Mouse (Mus musculus) natural killer cell, adult 2 months (primary cell): ENCODE measurements around the gene Fahd1.

Source experiments
- DNase-seq, 2 experiments: peaks; one replicate each; pipeline ENCODE4 v3.0.0; 2022; ENCODE audit warnings: low spot score in 2 of 2

The Fahd1 gene

DNA sequence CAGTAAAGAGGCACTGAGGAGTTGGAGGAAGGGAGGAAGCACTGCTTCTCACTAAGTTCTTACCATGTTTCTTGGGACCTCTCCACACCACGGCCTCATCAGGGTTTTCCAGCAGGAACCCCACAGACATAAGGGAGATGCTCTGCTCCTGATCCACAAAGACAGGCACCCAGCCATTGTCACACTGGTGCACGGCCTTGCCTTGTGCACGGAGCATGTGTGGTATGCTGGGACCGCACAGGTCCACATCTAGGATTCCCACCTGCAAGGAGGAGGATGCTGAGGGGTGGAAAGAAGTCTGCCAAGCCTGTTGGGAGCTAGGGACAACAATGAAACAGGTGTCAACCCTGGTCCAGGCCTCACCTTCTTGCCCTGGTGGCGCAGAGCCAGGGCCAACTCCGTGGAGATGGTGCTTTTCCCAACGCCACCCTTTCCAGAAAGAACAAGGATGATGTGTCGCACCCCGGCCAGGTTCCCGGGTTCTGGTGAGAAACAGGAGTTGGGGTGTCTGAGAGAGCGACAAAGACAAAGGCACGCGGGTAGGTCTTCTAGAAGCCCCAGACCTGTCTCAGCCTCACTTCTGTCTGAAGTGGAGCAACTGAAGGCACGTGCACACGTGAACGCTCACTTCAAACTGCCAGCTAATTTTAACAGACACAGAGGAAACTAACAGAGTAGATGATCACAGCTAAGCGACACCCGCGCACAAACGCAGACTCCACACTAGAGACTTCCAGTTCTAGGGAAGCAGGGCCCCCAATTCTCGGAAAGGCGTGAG, 35.4 kb upstream of the Fahd1 start:
- DNase-seq = no peak

DNA sequence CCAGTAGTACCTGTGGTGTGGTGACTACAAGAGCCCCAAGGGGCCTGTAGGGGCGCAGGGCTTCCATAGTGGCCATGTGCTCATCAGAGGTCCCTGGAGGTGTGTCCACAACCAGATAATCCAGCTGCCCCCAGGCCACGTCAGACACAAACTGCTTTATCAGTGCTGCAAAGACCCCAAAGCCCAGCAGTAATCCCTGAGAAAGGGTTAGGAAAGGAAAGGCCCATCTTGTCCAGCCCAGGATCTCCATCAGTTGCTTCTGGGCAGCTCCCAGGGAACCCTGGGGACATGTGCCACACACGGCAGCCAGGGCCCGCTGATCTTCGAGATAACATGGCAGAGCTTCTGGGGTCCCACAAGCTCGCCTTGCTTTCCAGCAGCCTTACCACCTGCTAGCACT, 34.2 kb upstream of the Fahd1 start:
- DNase-seq = no peak

DNA sequence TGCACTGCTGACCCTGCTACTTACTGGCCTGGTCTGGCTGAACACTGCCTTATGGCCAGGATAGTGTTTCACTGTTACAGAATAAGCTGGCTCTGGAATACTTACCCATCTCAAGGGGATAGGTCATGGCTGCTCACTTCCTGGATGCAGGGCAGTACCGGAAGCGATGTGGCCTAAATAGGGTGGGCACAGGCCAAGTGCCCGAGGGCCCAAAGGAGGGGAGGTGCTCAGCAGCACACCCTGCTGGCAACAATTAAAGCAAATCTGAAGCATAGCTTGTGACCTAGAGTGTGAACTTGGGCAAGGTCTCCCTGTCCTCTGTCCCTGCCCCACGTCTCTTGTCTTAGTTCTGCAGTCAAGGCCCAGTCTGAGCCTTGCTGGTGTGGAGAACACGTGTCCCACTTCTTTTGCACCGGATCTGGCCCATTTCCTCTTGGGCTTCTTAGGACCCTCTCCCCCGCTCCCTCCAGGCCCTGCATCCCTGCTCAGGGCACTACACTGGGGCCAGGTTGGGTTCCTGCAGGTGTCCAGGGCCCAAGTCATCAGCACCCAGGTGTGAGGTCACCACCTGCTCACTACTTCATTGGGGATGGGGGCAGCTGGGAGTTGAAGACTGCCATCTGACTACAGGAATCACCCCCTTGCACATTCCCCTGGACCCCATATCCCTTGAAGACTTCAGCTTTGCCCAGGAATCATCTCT, 31.7 kb upstream of the Fahd1 start:
- peak; percentile 49 to 51 for DNase-seq

DNA sequence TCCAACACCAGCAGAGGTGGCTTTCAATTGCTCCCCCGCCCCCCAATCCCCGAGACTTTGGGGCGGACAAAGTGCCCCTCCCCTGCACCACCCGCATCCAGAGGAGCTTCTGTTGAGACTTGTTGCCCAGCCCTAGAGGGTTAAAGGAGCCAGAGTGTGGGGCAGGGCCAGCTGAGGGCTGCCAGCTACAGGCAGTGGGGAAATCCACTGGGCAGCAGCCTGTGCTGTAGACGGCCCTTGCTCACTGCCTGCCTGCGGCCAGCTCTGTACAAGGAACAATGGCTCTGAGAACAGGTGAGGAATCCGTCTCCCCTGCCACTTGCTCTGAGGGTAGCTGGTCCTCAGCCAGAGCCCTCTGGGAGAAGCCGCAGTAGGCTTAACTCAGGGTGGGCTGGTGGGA, 28.4 kb upstream of the Fahd1 start:
- no peak for DNase-seq

DNA sequence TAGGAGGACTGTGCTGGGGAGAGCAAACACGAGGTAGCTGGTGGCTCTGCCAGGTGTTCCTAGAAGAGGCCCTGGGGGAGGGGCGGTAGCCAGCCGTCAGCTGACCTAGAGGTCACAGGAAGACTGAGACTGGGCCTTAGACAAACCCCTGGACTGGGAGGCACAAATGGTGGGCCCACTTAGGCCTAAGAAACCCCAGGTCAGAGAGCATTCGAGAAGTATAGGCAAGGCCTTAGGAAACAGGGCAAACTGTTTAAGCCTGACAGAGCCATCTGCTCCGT, 27.9 kb upstream of the Fahd1 start:
- no peak for DNase-seq

DNA sequence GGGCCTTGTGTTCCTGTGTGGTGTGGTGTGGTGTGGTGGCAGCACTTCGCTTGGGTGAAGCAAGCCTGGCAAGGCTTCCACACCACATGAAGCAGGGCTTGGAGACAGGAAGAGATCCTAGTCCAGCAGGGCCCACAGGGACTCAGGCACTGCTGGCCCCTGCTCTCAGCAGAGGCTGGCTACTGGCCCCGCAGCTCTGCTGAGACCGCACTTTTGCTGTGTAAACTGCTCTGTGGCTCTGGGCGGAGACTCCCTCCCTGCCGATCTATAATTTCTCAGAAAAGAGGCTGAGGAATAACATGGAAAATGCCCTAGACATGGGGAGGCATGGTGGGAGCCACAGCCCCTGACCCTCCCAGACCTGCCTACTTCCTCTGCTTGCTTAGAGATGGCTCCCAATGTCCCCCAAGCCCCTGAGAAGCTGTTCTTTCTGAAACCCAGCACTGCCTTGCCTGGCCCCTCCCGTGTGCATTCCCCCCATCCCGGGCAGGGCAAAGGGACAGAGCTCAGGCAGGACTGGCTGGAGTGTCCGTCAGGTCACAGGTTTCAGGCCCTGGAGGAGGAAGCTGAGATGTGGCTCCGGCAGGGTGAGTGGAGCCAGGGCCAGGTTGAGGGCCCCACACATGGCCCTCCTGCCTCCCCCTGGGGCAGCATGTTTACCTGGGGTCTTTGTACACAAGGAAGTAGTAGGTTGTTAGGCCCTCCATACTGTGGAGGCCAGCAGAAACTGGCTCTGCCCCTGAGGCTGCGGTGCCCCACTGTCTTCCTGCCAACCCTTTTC, 27.4 kb upstream of the Fahd1 start:
- DNase-seq = no peak

DNA sequence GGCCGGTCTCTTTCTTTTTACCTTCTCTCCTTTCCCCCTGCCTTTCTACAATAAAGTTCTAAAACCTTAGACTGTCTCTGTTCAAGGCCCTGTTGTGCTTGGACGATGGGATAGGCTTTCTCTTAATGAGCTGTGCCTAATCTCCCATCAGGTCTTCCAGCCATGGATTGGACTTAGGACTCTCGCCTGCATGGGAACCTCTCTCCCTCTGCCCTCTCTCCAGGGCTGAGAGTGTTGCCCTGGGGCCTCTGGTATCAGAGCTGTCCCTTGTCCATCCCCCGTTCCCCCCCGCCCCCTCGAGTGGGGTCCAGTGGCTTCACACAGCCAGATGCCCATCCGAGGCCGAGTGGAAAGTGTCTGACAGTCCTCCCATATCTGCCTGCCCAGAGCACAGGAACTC, 24.8 kb upstream of the Fahd1 start:
- DNase-seq = no peak

DNA sequence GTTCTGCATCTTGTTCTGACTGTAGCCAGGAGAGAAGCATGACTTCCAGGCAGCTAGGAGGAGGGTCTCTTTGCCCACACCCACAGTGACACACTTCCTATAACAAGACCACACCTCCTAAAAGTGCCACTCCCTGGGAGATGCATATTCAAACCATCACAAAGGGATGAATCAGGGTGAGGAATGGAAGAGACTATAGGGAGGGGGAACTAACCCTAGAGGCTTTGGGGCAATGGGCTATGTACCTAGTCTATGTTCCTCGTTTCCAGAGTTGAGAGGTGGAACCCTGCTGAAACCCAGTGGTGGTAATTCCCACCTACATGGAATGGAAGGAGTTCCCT, 24.2 kb upstream of the Fahd1 start:
- no peak for DNase-seq

DNA sequence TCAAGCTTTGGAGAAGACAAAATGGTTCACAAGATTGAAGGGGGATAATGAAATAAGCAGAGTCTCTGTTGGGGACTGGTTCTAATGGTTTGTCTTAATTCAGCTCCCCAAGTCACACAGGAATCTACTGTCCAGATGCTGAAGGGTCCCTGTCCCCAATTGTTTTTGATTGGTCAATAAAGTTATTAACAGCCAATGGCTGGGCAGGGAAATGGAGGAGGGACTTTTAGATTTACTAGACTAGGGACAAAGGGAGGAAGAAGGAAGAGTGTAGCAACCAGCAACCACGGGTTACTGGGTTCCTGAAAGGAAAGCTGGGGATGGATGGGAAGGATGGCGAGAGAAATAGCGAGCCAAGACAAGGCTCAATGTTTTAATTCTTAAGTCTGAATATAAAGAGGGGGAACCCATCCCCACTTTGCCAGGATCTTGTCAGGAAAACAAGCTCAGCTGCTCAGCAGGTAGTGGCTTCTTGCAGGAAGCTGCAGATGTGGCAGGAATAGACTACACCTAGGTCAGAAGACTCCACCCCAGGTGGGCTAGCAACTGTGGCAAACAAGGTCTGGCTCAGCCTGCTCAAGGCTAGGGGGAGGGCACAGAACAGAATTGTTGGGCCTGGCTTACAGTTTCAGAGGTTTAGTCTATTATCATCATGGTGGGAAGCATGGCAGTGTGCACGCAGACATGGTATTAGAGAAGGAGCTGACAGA, 23.7 kb upstream of the Fahd1 start:
- DNase-seq = no peak

DNA sequence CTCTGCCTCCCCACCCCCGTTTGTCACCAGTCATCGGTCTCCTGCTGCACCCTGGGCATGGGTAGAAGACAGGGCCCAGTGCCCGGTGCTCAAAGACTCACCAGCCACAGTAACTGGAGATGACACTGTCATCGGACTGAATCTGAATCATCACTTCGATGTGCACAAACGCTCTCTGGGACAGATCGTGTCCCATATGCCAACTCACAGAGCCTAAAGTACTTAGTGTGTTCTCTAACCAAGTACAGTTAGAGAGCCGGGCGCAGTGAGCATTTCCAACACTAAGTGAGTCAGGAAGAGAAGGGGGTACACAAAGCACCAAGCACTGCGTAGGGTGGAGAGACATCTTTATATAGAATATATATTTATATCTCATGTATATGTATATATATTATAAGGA, 17.8 kb upstream of the Fahd1 start:
- DNase-seq = no peak

DNA sequence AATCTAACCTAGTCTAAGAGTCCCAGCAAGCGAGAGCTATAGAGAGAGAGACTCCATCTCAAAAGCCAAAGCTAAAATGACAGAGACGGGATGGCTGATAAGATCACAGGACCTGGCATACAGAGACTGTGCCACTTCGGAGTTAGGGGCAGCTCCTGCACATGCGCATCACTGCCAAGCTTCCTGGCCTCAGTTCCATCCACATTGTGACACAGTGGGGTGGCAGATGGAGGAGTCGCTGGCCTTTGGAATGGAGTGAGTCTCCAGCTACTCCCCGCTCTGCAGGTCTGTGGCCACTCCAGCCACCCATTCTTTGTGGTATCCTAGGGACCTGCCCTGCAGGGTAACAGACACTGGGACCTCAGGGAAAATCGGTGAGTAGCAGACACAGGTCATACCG, 15.6 kb upstream of the Fahd1 start, which contains the start of gene Igfals:
Gene Igfals (plus strand): TSS at position 222 of the 400 bp plus-strand sequence.
- DNase-seq = no peak

DNA sequence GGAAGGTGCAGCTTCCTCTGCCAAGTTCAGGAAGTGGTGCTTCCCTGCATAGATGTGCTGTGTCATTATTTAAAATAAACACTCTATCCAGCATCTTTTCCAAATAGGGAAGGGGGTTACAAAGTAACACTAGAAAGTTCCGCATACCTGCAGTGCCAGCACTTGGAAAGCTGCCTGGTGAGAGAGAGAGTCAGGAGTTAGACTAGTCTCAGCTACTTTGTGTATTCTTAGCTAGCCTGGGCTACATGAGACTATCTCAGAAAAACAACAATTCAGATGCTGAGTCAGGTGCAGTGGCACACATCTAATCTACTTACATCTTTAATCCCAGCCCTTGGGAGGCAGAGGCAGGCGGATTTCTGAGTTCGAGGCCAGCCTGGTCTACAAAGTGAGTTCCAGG, 11.6 kb upstream of the Fahd1 start:
- DNase-seq = no peak

DNA sequence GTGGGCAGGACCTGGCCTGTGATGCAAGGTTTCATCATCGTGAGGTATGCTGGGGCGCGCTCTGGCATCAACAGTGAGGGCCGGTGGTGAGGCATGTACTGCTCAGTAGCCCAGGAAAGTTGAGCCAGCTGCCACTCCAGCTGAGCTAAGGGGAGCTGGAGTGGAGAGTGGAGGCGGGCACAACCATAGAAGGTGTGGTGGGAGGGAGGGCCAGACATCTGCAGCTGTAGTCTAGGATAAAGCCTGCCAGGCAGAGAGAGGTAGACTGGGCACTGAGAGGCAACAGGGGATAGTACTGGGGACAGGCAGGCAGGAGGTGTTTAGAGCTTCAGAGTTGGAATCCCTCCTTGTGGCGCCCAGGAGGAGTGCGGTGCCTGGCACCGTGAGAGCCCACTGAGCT, 9.9 kb upstream of the Fahd1 start:
- no peak for DNase-seq

DNA sequence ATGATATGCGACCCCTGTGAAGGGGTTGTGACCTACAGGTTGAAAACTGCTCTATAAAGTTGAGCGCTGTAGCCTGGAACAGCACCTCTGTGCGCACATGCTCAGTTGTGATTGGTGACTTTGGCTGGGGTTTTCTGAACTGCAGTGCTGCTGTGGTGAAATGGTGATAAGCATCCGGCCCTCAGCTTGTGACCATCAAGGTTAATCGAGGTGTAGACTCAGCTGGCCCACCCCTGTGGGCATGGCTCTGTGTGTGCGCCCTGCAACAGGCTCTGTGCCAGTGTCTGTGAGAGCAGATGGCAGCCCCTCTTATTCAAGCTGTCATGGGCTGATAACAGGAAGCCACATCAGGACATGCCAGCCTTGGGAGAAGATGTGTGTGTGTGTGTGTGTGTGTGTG, 8.8 kb upstream of the Fahd1 start:
- DNase-seq = no peak

DNA sequence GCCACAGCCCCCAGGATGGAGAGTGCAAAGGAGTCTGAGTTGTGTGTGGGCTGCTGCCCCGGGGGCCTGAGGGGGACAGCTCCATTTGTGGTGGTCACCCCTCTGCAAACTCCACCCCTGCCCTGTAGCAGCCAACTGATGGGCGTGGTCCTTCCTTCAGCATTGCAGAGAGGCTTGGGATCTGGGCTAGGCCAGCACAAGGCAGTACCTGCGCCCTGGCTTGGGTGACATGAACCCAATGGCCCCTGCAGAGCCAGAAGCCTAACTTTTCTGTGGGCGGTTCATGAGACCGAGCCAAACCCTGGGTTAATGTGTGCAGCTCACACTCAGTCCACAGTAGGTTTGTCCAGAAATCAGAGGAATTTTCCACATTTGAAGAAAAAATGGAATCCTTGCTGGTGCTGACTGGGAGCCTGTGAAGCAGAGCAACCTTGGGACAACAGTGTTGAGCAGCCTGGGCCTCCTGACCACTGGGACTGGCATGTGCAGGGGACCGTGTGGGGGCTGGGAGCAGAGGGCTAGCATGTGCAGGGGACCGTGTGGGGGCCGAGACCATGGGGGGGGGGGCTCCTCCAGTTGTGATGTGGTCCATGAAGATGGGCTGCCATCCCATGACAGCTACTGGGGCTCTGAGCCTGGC, 7.8 kb upstream of the Fahd1 start:
- DNase-seq = no peak

DNA sequence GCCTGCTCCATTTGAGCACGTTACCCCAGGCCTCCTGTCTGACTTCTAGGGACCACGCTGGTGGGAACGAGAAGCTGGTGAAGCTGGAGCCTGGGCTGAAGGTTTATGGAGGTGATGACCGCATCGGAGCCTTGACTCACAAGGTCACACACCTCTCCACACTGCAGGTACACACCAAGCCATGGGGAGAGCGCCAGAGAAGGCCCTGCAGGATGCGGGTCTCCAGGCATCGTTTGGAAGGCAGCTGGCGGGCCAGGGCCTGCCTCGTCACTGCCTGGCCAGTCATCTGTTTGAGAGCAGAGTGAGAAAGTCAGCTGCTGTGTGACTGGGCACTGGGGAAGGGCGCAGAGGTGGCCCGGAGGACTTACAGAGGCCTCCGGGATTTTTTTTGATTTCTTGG, 6.4 kb upstream of the Fahd1 start:
- no peak for DNase-seq

DNA sequence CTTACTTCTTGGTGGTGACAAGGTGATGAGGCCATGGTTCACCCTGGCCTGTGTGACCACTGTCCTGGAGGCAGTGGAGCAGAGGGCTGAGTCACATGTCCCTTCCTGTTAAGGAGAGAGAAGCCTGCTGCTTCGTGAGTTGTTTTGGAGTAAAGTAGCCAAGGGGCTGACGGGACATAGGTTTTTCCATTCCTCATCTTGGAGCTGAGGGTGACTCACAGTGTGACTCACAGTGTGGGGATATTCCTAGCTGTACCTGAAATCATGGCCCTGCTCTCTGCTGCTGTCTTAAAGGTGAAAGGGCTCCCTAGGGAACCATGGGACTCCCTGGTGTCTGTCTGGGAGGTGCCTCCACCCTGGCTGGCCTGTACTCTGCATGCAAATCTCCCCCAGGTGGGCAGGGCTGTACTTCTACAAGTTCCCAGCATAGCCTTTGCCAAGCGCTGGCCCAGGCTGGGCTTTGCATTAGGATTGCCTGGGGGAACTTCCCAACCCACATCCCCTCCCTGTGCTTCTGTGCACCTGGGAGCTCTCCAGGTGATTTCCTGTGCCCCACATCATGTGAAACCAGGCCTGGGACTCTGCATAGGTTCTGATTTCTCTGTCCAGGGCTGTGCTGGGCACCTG, 5.8 kb upstream of the Fahd1 start:
- DNase-seq = no peak

DNA sequence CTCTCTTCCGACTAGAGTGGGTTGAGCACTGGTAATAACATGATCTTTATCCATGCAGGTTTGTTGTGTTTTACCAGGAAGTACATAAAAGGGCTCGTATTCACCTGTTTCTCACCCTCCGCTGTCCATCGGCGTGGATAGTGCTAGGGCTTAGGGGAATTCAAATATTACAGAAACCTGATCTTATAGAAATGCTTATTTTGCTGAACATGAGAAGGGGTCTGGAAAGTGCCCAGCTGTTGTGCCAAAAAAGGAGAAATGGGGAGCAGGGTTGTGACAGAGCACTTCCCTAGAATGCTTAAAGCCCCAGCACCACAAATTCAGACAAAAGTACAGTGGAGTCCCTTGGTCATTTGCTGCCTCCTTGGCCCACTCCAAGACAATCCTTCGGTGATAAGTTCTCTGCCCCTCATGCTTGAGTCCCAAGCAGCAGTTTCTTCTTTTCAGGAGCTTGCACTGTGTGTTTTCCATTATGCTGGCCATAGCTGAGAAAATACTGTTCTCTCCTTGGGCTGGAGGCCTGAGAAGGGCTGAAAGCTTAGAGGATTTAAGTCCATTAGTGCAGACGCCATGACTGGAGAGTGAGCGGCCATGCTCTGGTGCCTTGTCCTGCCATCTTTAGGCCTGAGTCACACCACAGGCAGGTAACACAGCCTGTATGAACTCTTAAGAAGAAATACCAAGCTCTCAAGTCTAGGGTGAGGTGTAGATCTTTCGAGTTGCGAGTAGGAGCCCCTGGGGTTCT, 1.4 kb upstream of the Fahd1 start:
- DNase-seq = no peak

DNA sequence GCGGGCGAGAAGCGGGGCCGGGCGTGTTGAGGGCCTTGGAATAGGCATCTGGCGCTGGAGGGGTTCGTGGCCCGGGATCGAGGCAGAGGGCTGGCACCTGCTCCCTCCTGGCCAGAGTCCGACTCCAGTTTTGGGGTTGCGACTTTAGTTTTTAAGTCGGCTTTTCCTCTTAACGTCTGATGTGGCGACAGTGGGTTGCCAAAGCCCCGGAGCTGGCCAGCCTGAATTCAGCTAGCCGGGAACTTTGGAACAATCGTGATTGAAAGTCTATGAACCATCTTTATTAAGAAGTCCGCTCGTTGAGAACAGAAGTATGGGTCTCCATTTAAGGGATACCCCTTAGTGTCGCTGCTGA, 586 bp upstream of the Fahd1 start:
- no peak for DNase-seq

DNA sequence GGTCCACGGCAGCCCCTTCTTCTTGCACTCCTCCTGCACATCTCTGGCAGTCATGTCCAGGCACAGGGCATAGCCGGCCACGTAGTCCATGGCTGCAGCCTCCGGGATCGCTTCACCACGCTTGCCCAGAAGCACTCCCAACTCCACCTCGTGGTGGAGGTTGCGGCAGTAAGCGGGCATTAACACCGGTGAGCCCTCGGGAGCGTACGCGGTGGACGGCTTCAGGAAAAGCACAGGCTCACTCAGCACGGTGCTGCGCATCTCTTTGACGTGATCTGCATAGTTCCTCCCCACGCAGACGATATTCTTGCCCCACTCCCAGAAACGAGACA, 465 bp downstream of the Fahd1 start:
- DNase-seq = no peak

DNA sequence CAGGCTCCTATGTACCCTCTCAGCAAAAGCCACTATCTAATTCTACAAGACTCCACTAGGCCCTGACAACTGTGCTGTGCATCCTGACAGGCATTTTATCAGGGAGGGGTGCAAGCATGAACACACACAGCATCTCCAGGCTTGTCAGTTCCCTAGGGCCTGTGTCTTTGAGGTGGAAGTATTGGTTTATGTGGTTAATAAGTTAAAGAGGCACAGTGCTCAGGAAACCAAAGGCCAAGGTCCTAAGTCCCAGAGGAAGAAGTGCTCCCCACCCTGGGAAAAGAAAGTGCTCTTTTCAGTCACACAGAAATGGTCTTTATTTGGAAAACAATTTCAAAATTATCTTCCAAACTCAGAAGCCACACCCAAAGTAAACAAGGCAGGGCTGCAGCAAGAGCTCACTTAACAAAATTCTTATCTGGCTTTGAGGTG, 1.5 kb downstream of the Fahd1 start:
- no peak for DNase-seq
